Mouse (Mus musculus) splenic B cell, adult 2 months (primary cell): Measurements from ENCODE around the gene Pank2.
"Not testable (repeated sequence)": the region's sequence is repeated elsewhere in the genome, so short reads cannot be mapped to it uniquely, and the experiment has no call there.

ENCODE experiments used
- DNase-seq: peaks from one replicate; pipeline ENCODE4 v3.0.0-alpha.2; 2011; ENCODE audit warnings: low read depth, low spot score
- H3K27me3 ChIP-seq: 2 replicates; pipeline ENCODE4 v1.6.1; 2012; ENCODE audit warnings: mild to moderate bottlenecking, low read length, moderate library complexity, mixed read lengths; ENCODE audit not compliant: control insufficient read depth, poor library complexity, insufficient read depth, severe bottlenecking
- H3K36me3 ChIP-seq: 2 replicates; pipeline ENCODE4 v1.6.1; 2012; ENCODE audit warnings: mild to moderate bottlenecking, low read length, moderate library complexity, mixed read lengths; ENCODE audit not compliant: control insufficient read depth, poor library complexity, insufficient read depth, severe bottlenecking

Pank2 gene

GRCm38 (mm10) chr2:131286276-131286675 lies 24.0 kb downstream of the Pank2 start:
- no peak for DNase-seq

GRCm38 (mm10) chr2:131290669-131291068 lies 28.4 kb downstream of the Pank2 start:
- H3K27me3 ChIP-seq = no peaks in the 10 kb centered on the region
- no peak for DNase-seq
- H3K36me3 ChIP-seq = peaks cover 8% of the 10 kb centered on the region

More at GRCm38 (mm10) chr2:131286276-131286675, 24.0 kb downstream of the Pank2 start:
- H3K36me3 ChIP-seq = peaks cover 11% of the 10 kb centered on the region; the same call in 1 of the 2 replicates
- H3K27me3 ChIP-seq = no peaks in the 10 kb centered on the region

- DNase-seq = no peak
- peaks cover 8% of the 10 kb centered on the region for H3K36me3 ChIP-seq
Observed at GRCm38 (mm10) chr2:131296746-131297261, 34.5 kb downstream of the Pank2 start.

GRCm38 (mm10) chr2:131298674-131299073 lies 36.4 kb downstream of the Pank2 start:
- H3K27me3 ChIP-seq, H3K36me3 ChIP-seq, DNase-seq: not testable (repeated sequence)

More at GRCm38 (mm10) chr2:131296746-131297261, 34.5 kb downstream of the Pank2 start:
- H3K27me3 ChIP-seq = peaks cover 1% of the 10 kb centered on the region; the same call in 1 of the 2 replicates

GRCm38 (mm10) chr2:131300485-131300884 lies 38.2 kb downstream of the Pank2 start:
- H3K27me3 ChIP-seq = peaks cover 1% of the 10 kb centered on the region; the same call in 1 of the 2 replicates
- peaks cover 8% of the 10 kb centered on the region for H3K36me3 ChIP-seq
- no peak for DNase-seq

- Histone ChIP-seq H3K27me3 (peaks cover 1% of the 10 kb centered on the region; the same call in 1 of the 2 replicates), H3K36me3 (peaks cover 3% of the 10 kb centered on the region)
- no peak for DNase-seq
Observed at GRCm38 (mm10) chr2:131301635-131302034, 39.3 kb downstream of the Pank2 start.

GRCm38 (mm10) chr2:131304497-131304896 lies 42.2 kb downstream of the Pank2 start:
- Histone ChIP-seq H3K27me3 (peaks cover 1% of the 10 kb centered on the region; the same call in 1 of the 2 replicates), H3K36me3 (no peaks in the 10 kb centered on the region)
- no peak for DNase-seq

GRCm38 (mm10) chr2:131305226-131305625 lies 42.9 kb downstream of the Pank2 start:
- not testable (repeated sequence) for DNase-seq, H3K27me3 ChIP-seq, H3K36me3 ChIP-seq

GRCm38 (mm10) chr2:131307391-131307790 lies 45.1 kb downstream of the Pank2 start:
- Histone ChIP-seq H3K27me3 (no peaks in the 10 kb centered on the region), H3K36me3 (no peaks in the 10 kb centered on the region)
- DNase-seq = no peak

GRCm38 (mm10) chr2:131307822-131308221 lies 45.5 kb downstream of the Pank2 start:
- Histone ChIP-seq H3K27me3 (no peaks in the 10 kb centered on the region), H3K36me3 (no peaks in the 10 kb centered on the region)
- DNase-seq = no peak

GRCm38 (mm10) chr2:131309296-131309695 lies 47.0 kb downstream of the Pank2 start:
- H3K27me3 ChIP-seq = no peaks in the 10 kb centered on the region
- no peak for DNase-seq

GRCm38 (mm10) chr2:131316167-131316566 lies 53.9 kb downstream of the Pank2 start:
- Histone ChIP-seq H3K36me3 (no peaks in the 10 kb centered on the region), H3K27me3 (no peaks in the 10 kb centered on the region)
- no peak for DNase-seq

More at GRCm38 (mm10) chr2:131309296-131309695, 47.0 kb downstream of the Pank2 start:
- no peaks in the 10 kb centered on the region for H3K36me3 ChIP-seq

GRCm38 (mm10) chr2:131319401-131319800 lies 57.1 kb downstream of the Pank2 start:
- DNase-seq = no peak
- no peaks in the 10 kb centered on the region for H3K27me3 ChIP-seq

GRCm38 (mm10) chr2:131321192-131321591 lies 58.9 kb downstream of the Pank2 start:
- H3K36me3 ChIP-seq, H3K27me3 ChIP-seq: not testable (repeated sequence)
- peak; percentile 27 for DNase-seq

More at GRCm38 (mm10) chr2:131319401-131319800, 57.1 kb downstream of the Pank2 start:
- no peaks in the 10 kb centered on the region for H3K36me3 ChIP-seq

- DNase-seq = no peak
- no peaks in the 10 kb centered on the region for H3K36me3 ChIP-seq
- H3K27me3 ChIP-seq = no peaks in the 10 kb centered on the region
Observed at GRCm38 (mm10) chr2:131323675-131324074, 61.4 kb downstream of the Pank2 start.

- H3K36me3 ChIP-seq = no peaks in the 10 kb centered on the region
- no peak for DNase-seq
- H3K27me3 ChIP-seq = no peaks in the 10 kb centered on the region
Observed at GRCm38 (mm10) chr2:131326044-131326443, 63.7 kb downstream of the Pank2 start.
